Mouse (Mus musculus): ENCODE results near the gene Rhbdl3. TPM values are rescaled to one million over a fixed set of nuclear protein-coding genes. Genes with fewer than 3 reads are reported as not detected.
"Not testable (repeated sequence)": the region's sequence is repeated elsewhere in the genome, so short reads cannot be mapped to it uniquely, and the experiment has no call there.

Gene Rhbdl3
- polyA plus RNA-seq, 1 experiment from 2014 or later = 2.7 TPM

GRCm38 (mm10) chr11:80376651-80377050 is 75.9 kb downstream of the Rhbdl3 start:
- DNase-seq (ENCODE audit: low spot score) (no peak), ATAC-seq (ENCODE audit: low FRiP score, low TSS enrichment) (no peak)
- no peaks in the 10 kb centered on the region for H3K27me3 ChIP-seq (ENCODE audit: control insufficient read depth, insufficient read depth, low read length)
- WGBS = 45% methylated on average over 4 of the region's 4 CpGs
- no peaks in the 10 kb centered on the region for H3K4me1 ChIP-seq (replicated peaks; ENCODE audit: control insufficient read depth, insufficient read depth)
- no peak overlapping the region for H3K27ac ChIP-seq (replicated peaks)
- H3K36me3 ChIP-seq (ENCODE audit: control insufficient read depth, insufficient read depth, low read length) = peaks cover 3% of the 10 kb centered on the region; the same call in 1 of the 2 replicates
- H3K4me3 ChIP-seq (ENCODE audit: low read depth, low read length) = no peak overlapping the region
- no peak overlapping the region for H3K9ac ChIP-seq (ENCODE audit: low read length)
- no peaks in the 10 kb centered on the region for H3K9me3 ChIP-seq (ENCODE audit: control insufficient read depth, low read length)
- H3K4me2 ChIP-seq (replicated peaks; ENCODE audit: low read depth) = 0 out of 2 replicates have a peak overlapping the region, but pooled peaks have one; percentile 91
- no peak for TF ChIP-seq EP300 (optimal IDR thresholded peaks at IDR 0.05)
- TF ChIP-seq CTCF (IDR thresholded peaks at IDR 0.05; ENCODE audit: low read depth) = 0 out of 2 replicates have a peak, but pooled peaks have one; percentile 24

GRCm38 (mm10) chr11:80377712-80378451 is 77.2 kb downstream of the Rhbdl3 start, which contains the start of gene 5730455P16Rik:
5730455P16Rik (minus strand) TSS chr11:80378034.
- Histone ChIP-seq H3K27me3 (ENCODE audit: control insufficient read depth, insufficient read depth, low read length) (no peaks in the 10 kb centered on the region), H3K27ac (replicated peaks) (peak within 1 kb of the TSS; percentile 89), H3K4me2 (replicated peaks; ENCODE audit: low read depth) (peak within 1 kb of the TSS; percentile 91), H3K4me3 (ENCODE audit: low read depth, low read length) (peak within 1 kb of the TSS; percentile 95), H3K36me3 (ENCODE audit: control insufficient read depth, insufficient read depth, low read length) (peaks cover 3% of the 10 kb centered on the region; the same call in 1 of the 2 replicates), H3K4me1 (replicated peaks; ENCODE audit: control insufficient read depth, insufficient read depth) (no peaks in the 10 kb centered on the region), H3K9me3 (ENCODE audit: control insufficient read depth, low read length) (no peaks in the 10 kb centered on the region), H3K9ac (ENCODE audit: low read length) (peak within 1 kb of the TSS; percentile 94)
- TF ChIP-seq EP300 (optimal IDR thresholded peaks at IDR 0.05) = no peak
- TF ChIP-seq CTCF (IDR thresholded peaks at IDR 0.05; ENCODE audit: low read depth) = no peak
- ATAC-seq (ENCODE audit: low FRiP score, low TSS enrichment) = peak; percentile 85
- peak; percentile 84 for DNase-seq (ENCODE audit: low spot score)
- 2% methylated on average over 39 of the region's 43 CpGs for WGBS

- not testable (repeated sequence) for H3K4me2 ChIP-seq (replicated peaks; ENCODE audit: low read depth); DNase-seq (ENCODE audit: low spot score); H3K9me3 ChIP-seq (ENCODE audit: control insufficient read depth, low read length); H3K27ac ChIP-seq (replicated peaks); ATAC-seq (ENCODE audit: low FRiP score, low TSS enrichment); H3K27me3 ChIP-seq (ENCODE audit: control insufficient read depth, insufficient read depth, low read length); H3K36me3 ChIP-seq (ENCODE audit: control insufficient read depth, insufficient read depth, low read length); H3K4me1 ChIP-seq (replicated peaks; ENCODE audit: control insufficient read depth, insufficient read depth)
- Histone ChIP-seq H3K9ac (ENCODE audit: low read length) (peak overlapping the region; percentile 94; the same call in 1 of the 2 replicates), H3K4me3 (ENCODE audit: low read depth, low read length) (peak overlapping the region; percentile 95)
- 62% methylated on average over 2 of the region's 2 CpGs for WGBS
Observed at GRCm38 (mm10) chr11:80378452-80379068, 77.8 kb downstream of the Rhbdl3 start.

- H3K27ac ChIP-seq (replicated peaks) = not testable (repeated sequence)
Observed at GRCm38 (mm10) chr11:80379184-80379583, 78.5 kb downstream of the Rhbdl3 start.

GRCm38 (mm10) chr11:80382626-80383018 is 81.9 kb downstream of the Rhbdl3 start:
- H3K36me3 ChIP-seq (ENCODE audit: control insufficient read depth, insufficient read depth, low read length) = no peaks in the 10 kb centered on the region
- ATAC-seq (ENCODE audit: low FRiP score, low TSS enrichment) (0 out of 2 replicates have a peak, but pooled peaks have one; percentile 30), DNase-seq (ENCODE audit: low spot score) (peak; percentile 30)
- H3K27me3 ChIP-seq (ENCODE audit: control insufficient read depth, insufficient read depth, low read length) = no peaks in the 10 kb centered on the region
- WGBS = 2% methylated on average over 12 of the region's 12 CpGs
- peak overlapping the region; percentile 67 for H3K4me2 ChIP-seq (replicated peaks; ENCODE audit: low read depth)
- H3K4me1 ChIP-seq (replicated peaks; ENCODE audit: control insufficient read depth, insufficient read depth) = peaks cover 2% of the 10 kb centered on the region; the same call in 1 of the 2 replicates
- no peaks in the 10 kb centered on the region for H3K9me3 ChIP-seq (ENCODE audit: control insufficient read depth, low read length)
- H3K9ac ChIP-seq (ENCODE audit: low read length) = peak overlapping the region; percentile 67
- H3K4me3 ChIP-seq (ENCODE audit: low read depth, low read length) = peak overlapping the region; percentile 97
- TF ChIP-seq EP300 (optimal IDR thresholded peaks at IDR 0.05) (no peak), CTCF (IDR thresholded peaks at IDR 0.05; ENCODE audit: low read depth) (no peak)
- peak overlapping the region; percentile 97 for H3K27ac ChIP-seq (replicated peaks)

More at GRCm38 (mm10) chr11:80379184-80379583, 78.5 kb downstream of the Rhbdl3 start:
- H3K4me3 ChIP-seq (ENCODE audit: low read depth, low read length); H3K4me1 ChIP-seq (replicated peaks; ENCODE audit: control insufficient read depth, insufficient read depth); H3K9ac ChIP-seq (ENCODE audit: low read length); ATAC-seq (ENCODE audit: low FRiP score, low TSS enrichment); DNase-seq (ENCODE audit: low spot score); H3K4me2 ChIP-seq (replicated peaks; ENCODE audit: low read depth); H3K27me3 ChIP-seq (ENCODE audit: control insufficient read depth, insufficient read depth, low read length); H3K9me3 ChIP-seq (ENCODE audit: control insufficient read depth, low read length); H3K36me3 ChIP-seq (ENCODE audit: control insufficient read depth, insufficient read depth, low read length): not testable (repeated sequence)
- 93% methylated on average over 7 of the region's 7 CpGs for WGBS
